Mouse (Mus musculus): Measurements from ENCODE around the gene Parg.

- TF ChIP-seq CTCF (IDR thresholded peaks at IDR 0.05; ENCODE audit: control insufficient read depth, insufficient read depth, low read length) = no peak
- TF ChIP-seq POLR2A (IDR thresholded peaks at IDR 0.05; ENCODE audit: borderline replicate concordance, control insufficient read depth, low read depth, low read length) = no peak
Measured at GRCm38 (mm10) chr14:32190627-32191391, 10.9 kb upstream of the Parg start.
